Mouse (Mus musculus): ENCODE data around the gene Siae. TPM values are rescaled to one million over a fixed set of nuclear protein-coding genes. Genes with fewer than 3 reads are reported as not detected.

Siae gene
- polyA plus RNA-seq, 1 experiment = not detected

DNA sequence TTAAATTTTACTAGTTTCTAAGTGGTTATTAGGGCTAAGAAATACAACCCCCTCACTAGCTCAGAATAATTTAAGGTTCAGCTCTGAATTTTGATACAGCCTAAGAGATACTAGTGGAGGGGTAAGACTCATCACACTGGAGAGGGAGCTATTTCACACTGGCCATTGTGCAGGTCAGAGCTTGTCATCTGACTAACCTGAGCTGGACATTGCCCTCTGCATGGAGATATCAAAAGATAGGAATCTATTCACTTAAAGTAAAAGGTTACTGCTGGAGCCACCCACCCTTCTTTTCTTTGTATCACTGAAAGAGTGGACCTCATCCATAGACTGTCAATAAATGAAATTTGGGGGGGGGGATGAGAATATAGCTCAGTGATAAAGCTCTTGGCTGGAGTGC, 58.8 kb downstream of the Siae start:
- peak overlapping the region; percentile 86 for H3K4me3 ChIP-seq (replicated peaks)
- H3K4me1 ChIP-seq (ENCODE audit: control insufficient read depth) = peaks cover 17% of the 10 kb centered on the region
- H3K9me3 ChIP-seq (ENCODE audit: control insufficient read depth, low read length) = no peaks in the 10 kb centered on the region
- H3K36me3 ChIP-seq (ENCODE audit: control insufficient read depth) = no peaks in the 10 kb centered on the region
- H3K27me3 ChIP-seq (ENCODE audit: control insufficient read depth) = no peaks in the 10 kb centered on the region
- no peak for TF ChIP-seq TAL1 (IDR thresholded peaks at IDR 0.05; ENCODE audit: low read length)
- TF ChIP-seq GATA1 (IDR thresholded peaks at IDR 0.05; ENCODE audit: low read length) = no peak

DNA sequence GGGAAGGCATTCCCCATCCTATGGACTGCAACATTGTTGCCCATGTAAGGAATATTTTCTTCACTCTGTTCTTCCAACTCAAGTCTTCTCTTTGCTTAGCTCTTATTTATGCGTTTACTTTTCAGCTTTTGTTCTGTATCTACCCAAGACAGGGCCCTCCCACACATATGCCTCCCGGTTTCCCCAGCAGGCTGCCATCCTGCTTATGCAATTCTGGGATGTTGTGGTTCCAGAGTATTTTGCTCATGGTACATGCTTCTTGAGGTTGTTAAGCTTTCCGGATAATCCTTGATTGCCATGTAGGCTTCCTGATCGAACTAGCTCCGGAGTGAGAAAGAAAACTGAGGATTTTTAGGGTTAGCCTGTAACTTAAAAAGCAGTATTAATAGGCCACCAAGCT, 59.7 kb downstream of the Siae start:
- TF ChIP-seq GATA1 (IDR thresholded peaks at IDR 0.05; ENCODE audit: low read length) = no peak
- TF ChIP-seq TAL1 (IDR thresholded peaks at IDR 0.05; ENCODE audit: low read length) = no peak
- H3K27me3 ChIP-seq (ENCODE audit: control insufficient read depth) = no peaks in the 10 kb centered on the region

DNA sequence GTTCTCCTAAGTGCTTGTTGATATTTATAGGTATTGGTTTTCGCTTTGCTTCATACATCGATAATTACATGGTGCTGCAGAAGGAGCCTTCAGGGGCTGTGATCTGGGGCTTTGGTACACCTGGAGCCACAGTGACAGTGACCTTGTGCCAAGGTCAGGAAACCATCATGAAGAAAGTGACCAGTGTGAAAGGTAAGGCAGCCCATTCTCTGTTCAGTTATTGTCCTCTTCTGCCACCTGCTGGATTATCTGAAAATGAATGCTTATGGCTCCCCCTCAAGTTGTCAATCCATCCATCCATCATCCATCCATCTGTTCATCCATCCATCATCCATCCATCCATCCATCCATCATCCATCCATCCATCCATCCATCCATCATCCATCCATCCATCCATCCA, 61.3 kb downstream of the Siae start:
- Histone ChIP-seq H3K4me1 (ENCODE audit: control insufficient read depth) (peaks cover 17% of the 10 kb centered on the region), H3K36me3 (ENCODE audit: control insufficient read depth) (no peaks in the 10 kb centered on the region), H3K4me3 (replicated peaks) (no peak overlapping the region), H3K27me3 (ENCODE audit: control insufficient read depth) (no peaks in the 10 kb centered on the region), H3K9me3 (ENCODE audit: control insufficient read depth, low read length) (no peaks in the 10 kb centered on the region)
- no peak for TF ChIP-seq TAL1 (IDR thresholded peaks at IDR 0.05; ENCODE audit: low read length)
- TF ChIP-seq GATA1 (IDR thresholded peaks at IDR 0.05; ENCODE audit: low read length) = no peak

More for the DNA sequence above, 59.7 kb downstream of the Siae start:
- H3K4me3 ChIP-seq (replicated peaks) = no peak overlapping the region
- no peaks in the 10 kb centered on the region for H3K36me3 ChIP-seq (ENCODE audit: control insufficient read depth)
- peaks cover 17% of the 10 kb centered on the region for H3K4me1 ChIP-seq (ENCODE audit: control insufficient read depth)
- no peaks in the 10 kb centered on the region for H3K9me3 ChIP-seq (ENCODE audit: control insufficient read depth, low read length)

DNA sequence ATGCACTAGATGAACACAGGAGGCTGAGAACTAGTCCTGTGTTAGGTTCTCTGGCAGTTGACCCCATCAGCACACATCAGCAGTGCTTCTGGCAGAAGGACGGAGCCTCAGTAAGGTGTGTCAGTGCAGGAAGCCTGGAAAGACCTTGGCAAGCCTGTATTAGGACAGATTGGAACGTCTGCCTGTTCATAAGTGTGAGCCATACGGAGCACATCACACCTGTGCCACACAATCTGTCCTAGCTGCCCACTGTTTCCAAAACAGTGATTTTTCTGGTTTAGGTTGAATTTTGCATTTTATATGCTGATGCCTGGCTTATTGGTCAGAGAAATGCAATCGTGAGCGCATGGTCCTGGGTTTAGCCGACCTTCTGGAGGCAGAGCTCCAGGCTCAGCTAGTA, 65.8 kb downstream of the Siae start:
- H3K27me3 ChIP-seq (ENCODE audit: control insufficient read depth) = no peaks in the 10 kb centered on the region
- no peaks in the 10 kb centered on the region for H3K36me3 ChIP-seq (ENCODE audit: control insufficient read depth)
- no peaks in the 10 kb centered on the region for H3K4me1 ChIP-seq (ENCODE audit: control insufficient read depth)
- no peaks in the 10 kb centered on the region for H3K9me3 ChIP-seq (ENCODE audit: control insufficient read depth, low read length)
- H3K4me3 ChIP-seq (replicated peaks) = no peak overlapping the region
- TF ChIP-seq TAL1 (IDR thresholded peaks at IDR 0.05; ENCODE audit: low read length) (no peak), GATA1 (IDR thresholded peaks at IDR 0.05; ENCODE audit: low read length) (no peak)

DNA sequence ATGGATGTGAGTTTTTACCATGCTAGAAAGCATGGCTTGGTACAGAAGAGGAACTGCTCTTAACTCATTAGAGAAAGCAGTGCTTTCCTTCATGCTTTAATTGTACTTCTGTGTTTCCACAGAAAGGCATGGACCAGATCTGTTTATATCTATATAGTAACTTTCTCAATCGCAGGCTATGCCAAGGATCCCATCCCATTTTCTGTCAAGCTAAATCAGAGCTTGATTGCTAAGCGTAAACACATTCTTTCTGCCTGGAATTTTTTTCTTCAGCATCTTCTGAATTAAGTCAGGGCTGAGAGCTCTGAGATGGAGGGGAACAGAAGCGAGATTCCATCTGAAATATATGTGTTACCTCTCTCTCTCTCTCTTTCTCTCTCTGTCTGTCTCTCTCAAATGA, 68.5 kb downstream of the Siae start:
- Histone ChIP-seq H3K9me3 (ENCODE audit: control insufficient read depth, low read length) (no peaks in the 10 kb centered on the region), H3K4me3 (replicated peaks) (no peak overlapping the region), H3K27me3 (ENCODE audit: control insufficient read depth) (no peaks in the 10 kb centered on the region), H3K4me1 (ENCODE audit: control insufficient read depth) (no peaks in the 10 kb centered on the region), H3K36me3 (ENCODE audit: control insufficient read depth) (no peaks in the 10 kb centered on the region)
- no peak for TF ChIP-seq TAL1 (IDR thresholded peaks at IDR 0.05; ENCODE audit: low read length)
- no peak for TF ChIP-seq GATA1 (IDR thresholded peaks at IDR 0.05; ENCODE audit: low read length)

DNA sequence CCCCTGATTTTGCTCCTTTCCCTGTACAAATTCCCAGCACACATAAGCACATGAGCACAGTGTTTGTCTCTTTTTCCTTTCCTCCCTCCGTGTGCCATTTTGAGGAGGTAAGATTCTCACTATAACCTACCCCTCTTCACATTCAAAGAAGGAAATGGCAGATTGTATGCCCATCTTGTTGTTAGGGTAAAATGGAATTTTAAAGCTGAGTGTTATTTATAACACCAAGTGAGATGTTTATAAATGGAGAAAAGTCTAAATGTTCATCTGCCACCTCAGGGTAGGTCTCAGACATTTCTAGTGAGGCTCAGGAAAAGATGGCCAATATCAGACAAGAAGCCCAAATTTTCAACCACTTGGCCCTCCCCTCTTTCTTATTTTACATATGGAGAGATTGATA, 69.0 kb downstream of the Siae start:
- Histone ChIP-seq H3K4me1 (ENCODE audit: control insufficient read depth) (no peaks in the 10 kb centered on the region), H3K36me3 (ENCODE audit: control insufficient read depth) (no peaks in the 10 kb centered on the region), H3K4me3 (replicated peaks) (no peak overlapping the region), H3K27me3 (ENCODE audit: control insufficient read depth) (no peaks in the 10 kb centered on the region), H3K9me3 (ENCODE audit: control insufficient read depth, low read length) (no peaks in the 10 kb centered on the region)
- TF ChIP-seq GATA1 (IDR thresholded peaks at IDR 0.05; ENCODE audit: low read length) (no peak), TAL1 (IDR thresholded peaks at IDR 0.05; ENCODE audit: low read length) (no peak)

DNA sequence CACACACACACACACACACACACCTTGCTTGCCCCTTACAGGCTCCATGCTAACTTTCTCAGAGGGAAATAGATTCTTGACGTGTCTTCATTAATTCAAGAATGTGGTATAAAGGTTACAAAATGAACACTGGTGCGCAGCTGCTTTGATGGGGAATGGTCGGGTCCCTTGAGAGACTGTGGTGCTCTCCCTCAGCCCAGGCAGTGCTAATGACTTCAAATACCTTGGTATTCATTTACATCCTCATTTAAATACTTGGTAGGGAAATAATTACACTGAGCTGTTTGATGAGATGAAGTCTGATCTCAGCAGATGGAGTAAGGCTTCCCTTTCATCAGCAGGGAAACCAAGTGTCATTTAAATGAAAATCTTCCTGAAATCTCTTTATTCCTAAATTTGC, 69.6 kb downstream of the Siae start:
- no peak overlapping the region for H3K4me3 ChIP-seq (replicated peaks)
- H3K4me1 ChIP-seq (ENCODE audit: control insufficient read depth) = no peaks in the 10 kb centered on the region
- no peaks in the 10 kb centered on the region for H3K27me3 ChIP-seq (ENCODE audit: control insufficient read depth)
- TF ChIP-seq TAL1 (IDR thresholded peaks at IDR 0.05; ENCODE audit: low read length) = no peak
- TF ChIP-seq GATA1 (IDR thresholded peaks at IDR 0.05; ENCODE audit: low read length) = no peak
- H3K9me3 ChIP-seq (ENCODE audit: control insufficient read depth, low read length) = no peaks in the 10 kb centered on the region
- H3K36me3 ChIP-seq (ENCODE audit: control insufficient read depth) = no peaks in the 10 kb centered on the region

DNA sequence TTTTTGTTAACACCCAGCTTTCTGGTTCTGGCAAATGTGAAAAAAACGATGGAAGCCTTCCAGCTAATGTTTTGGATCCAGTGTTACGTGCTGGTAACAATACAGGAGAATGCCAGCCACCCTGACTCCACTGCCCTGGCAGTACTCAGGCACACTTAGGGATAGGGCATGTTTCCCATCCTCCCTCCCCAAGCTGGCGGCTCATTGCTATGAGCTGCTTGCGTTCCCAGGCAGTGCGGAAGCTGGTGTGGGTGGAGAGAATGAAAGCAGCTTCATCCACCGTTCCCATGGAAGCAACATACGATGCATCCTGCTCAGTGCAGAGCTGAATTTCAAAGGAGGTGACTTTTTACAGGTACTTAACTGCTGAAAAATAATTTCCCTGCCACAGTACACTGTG, 70.1 kb downstream of the Siae start:
- no peaks in the 10 kb centered on the region for H3K36me3 ChIP-seq (ENCODE audit: control insufficient read depth)
- H3K9me3 ChIP-seq (ENCODE audit: control insufficient read depth, low read length) = no peaks in the 10 kb centered on the region
- no peaks in the 10 kb centered on the region for H3K4me1 ChIP-seq (ENCODE audit: control insufficient read depth)
- H3K27me3 ChIP-seq (ENCODE audit: control insufficient read depth) = no peaks in the 10 kb centered on the region
- no peak overlapping the region for H3K4me3 ChIP-seq (replicated peaks)
- TF ChIP-seq GATA1 (IDR thresholded peaks at IDR 0.05; ENCODE audit: low read length) (no peak), TAL1 (IDR thresholded peaks at IDR 0.05; ENCODE audit: low read length) (no peak)

DNA sequence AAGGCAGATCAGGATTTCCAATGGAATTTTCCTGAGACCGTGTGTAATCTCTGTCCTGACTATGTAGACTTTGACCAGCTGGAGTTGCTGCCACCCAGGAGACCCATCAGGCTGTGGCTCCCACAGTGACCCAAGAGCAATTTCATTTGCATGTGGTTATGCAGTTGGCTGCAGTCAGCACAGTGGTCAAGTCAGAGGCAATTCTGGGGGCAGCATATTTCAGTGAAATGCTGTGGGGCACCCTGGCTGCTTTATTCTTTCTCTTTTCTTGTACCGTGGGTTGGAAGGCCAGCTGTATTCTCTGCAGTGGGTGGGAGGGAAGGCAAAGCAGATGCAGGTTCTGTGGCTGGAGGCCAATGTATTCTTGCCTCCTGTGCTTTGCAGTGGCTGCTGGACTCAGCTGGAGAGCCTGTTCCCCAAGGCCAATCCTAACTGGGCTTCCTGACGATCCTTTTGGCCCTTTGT, 70.6 kb downstream of the Siae start:
- TF ChIP-seq GATA1 (IDR thresholded peaks at IDR 0.05; ENCODE audit: low read length) (no peak), TAL1 (IDR thresholded peaks at IDR 0.05; ENCODE audit: low read length) (no peak)
- no peaks in the 10 kb centered on the region for H3K27me3 ChIP-seq (ENCODE audit: control insufficient read depth)
- no peaks in the 10 kb centered on the region for H3K4me1 ChIP-seq (ENCODE audit: control insufficient read depth)
- H3K9me3 ChIP-seq (ENCODE audit: control insufficient read depth, low read length) = no peaks in the 10 kb centered on the region
- H3K36me3 ChIP-seq (ENCODE audit: control insufficient read depth) = no peaks in the 10 kb centered on the region
- H3K4me3 ChIP-seq (replicated peaks) = no peak overlapping the region

DNA sequence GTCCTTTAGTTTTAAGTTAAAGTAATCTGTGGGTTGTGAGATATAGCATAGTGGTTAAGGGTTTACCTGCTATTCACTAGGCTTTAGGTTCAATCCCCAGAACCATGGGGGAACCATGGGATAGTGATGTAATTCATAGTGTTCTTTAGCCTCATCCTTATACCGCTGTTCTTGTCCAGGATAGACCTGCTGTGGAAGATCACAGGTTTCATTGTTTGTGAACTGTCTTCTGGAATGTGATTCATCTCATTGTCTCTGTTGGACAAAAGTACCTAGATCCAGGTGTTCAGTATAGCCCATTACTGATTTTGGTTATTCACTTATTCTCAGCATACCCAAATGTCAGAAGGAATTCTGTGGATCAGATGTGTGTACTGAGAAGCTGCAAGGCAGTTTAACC, 71.8 kb downstream of the Siae start:
- Histone ChIP-seq H3K4me3 (replicated peaks) (no peak overlapping the region), H3K36me3 (ENCODE audit: control insufficient read depth) (no peaks in the 10 kb centered on the region), H3K27me3 (ENCODE audit: control insufficient read depth) (no peaks in the 10 kb centered on the region), H3K9me3 (ENCODE audit: control insufficient read depth, low read length) (no peaks in the 10 kb centered on the region), H3K4me1 (ENCODE audit: control insufficient read depth) (no peaks in the 10 kb centered on the region)
- TF ChIP-seq GATA1 (IDR thresholded peaks at IDR 0.05; ENCODE audit: low read length) = no peak
- TF ChIP-seq TAL1 (IDR thresholded peaks at IDR 0.05; ENCODE audit: low read length) = no peak

Data from erythroblast, embryonic 14.5 days (primary cell).